Mouse (Mus musculus) layer of hippocampus, postnatal 14 days (tissue): ENCODE results near the gene Pax1. TPM values are rescaled to one million over a fixed set of nuclear protein-coding genes. Genes with fewer than 3 reads are reported as not detected.
A peak's percentile ranks its signal among the peaks of the same experiment; 100 is the strongest.

ENCODE experiments used
- DNase-seq, 2 experiments: peaks; one replicate each; pipeline ENCODE4 v3.0.0; 2021 to 2022; ENCODE audit warnings: low spot score in 2 of 2, mixed read lengths in 1 of 2
- total RNA-seq, 2 experiments: library from RNA; stranded (reverse); gene quantifications; 2 replicates each; pipeline ENCODE4 v1.2.3; 2021

Pax1 gene
- total RNA-seq, 2 experiments from 2014 or later = 0.19 TPM; not detected in 1

DNA sequence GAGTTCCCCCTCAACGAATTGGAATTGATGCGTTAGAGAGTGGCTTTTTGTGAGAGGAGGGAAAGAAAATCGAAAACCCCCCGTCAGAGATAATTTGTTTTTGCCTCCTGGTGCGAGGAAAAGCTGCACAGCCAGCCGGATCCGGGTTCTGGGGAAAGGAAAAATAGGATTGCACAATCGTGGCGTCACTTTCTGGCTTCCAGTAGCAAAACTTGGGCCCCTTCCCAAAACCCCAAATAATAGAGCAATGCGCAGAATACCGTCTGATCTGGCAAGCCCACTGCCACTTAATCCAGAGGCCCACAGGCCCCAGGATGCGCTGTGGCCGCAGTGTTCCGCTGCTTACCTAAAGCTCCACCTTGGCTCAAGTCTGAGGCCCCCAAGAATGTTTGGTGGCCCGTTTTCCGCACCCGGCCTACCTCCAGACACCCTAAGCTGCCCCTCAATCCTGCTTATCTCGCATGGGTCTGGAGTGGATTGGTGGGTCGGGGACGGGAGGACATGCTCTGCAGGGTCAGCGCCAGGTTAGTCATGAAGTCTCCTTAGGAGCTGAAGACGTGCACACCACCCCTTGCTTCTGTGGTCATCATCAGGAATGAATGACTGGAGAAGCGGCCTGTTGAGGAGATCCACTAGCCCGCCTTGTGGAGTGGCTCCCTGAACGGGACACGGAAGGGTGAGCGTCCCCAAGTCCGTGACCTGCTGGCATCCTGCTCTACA, 11.4 kb downstream of the Pax1 start:
- no peak for DNase-seq

DNA sequence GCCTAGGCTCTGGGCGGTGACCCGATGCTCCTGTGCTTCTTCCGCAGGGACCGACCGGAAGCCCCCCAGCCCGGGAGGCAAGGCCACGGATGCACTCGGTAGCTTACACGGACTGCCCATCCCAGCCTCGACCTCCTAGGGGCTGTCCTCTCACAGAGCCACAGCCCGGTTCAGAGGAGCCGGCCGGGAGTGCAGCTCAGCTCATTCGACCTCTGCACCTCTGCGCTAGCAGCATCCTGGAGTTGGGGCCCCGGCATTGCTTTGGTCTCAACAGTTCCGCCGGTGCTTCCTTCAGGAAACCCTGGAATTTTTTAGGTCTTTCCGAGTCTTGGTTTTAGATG, 11.9 kb downstream of the Pax1 start:
- no peak for DNase-seq

DNA sequence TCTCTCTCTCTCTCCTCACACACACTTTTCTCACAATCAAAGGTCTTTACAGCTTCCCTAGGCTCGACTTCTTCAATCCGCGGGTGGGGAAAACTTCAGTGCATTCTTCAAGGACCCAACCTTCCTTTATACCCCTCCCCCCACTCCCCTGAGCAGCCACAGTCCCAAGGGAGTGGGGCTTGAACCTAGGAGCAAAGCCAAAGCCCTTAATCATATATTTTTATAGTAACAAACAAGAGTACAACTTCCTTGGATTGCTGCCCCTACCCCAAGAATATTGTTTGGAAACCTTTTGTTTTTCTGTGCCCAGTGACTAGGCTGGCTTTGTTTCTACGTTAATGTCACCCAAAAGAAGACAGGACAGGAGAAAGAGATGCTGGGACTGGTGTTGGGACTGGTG, 12.5 kb downstream of the Pax1 start:
- no peak for DNase-seq

DNA sequence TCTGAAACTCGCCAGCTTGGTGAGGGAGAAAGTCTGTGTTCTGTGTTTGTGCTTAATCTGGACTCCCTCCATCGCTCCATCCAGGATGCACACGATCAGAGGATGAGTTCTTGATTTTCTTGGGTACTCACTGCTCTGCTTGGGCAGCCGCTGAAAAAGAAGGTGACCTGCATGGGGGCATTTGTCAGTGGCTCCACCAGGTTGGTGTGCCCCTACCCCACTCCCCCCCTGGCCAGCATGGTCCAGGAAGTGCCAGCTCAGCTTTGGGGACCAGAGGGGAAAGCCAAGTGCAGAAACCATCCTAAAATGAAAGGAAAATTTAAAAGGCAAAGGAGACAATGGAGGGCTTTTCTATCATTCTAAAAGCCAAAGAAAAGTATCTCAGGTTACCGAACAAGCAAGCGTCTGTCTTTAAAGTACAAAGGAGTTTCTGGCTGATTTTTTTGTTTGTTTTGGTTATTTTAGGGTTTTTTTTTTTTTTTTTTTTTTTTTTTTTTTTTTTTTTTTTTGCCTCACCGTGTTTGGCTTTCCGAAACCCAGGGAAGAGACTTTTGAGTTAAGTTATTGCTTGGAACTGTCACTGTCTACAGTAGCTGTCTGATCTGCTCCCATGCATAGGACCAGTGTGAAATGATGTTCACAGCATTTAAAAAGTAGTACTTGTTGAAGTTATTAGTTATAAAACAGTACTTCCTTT, 13.4 kb downstream of the Pax1 start:
- no peak for DNase-seq

DNA sequence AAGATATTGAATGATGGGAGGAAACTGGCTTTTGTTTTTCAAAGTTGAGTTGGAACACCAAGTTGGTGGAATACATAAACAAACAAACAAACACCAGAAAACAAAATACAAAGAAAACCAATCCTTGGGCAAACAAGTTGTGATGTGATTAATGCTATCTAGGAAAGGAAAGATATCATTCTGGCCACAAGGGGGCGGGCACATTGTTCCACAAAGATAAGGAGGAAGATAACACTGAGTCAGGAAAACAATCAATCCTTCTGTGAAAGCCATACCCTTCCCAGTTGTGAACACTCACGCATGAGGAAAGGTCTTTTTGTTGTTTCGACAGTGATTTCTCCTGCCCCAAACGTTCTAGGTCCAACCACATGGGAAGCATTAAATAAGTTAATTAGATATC, 17.2 kb downstream of the Pax1 start:
- DNase-seq = peak in 1 of 2 experiments; percentile 69

DNA sequence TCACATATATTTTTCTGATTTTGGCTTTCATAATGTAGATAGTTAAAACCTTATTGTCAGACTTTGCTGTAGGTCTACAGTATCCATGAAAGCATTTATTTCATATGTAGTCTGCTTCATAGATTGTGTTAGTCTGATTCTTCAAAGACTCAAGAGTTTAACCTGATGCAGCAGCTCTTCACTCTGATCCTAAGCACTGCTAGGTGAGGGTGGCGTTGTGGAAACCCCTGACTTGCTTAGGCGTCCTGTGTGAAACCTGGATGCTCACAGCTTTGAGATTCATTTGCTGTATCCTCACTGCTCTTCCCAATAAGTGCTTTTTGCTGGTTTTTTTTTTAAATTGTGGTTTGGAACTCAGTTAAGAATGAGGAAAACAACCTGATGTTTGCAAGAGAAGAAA, 21.6 kb downstream of the Pax1 start:
- no peak for DNase-seq

DNA sequence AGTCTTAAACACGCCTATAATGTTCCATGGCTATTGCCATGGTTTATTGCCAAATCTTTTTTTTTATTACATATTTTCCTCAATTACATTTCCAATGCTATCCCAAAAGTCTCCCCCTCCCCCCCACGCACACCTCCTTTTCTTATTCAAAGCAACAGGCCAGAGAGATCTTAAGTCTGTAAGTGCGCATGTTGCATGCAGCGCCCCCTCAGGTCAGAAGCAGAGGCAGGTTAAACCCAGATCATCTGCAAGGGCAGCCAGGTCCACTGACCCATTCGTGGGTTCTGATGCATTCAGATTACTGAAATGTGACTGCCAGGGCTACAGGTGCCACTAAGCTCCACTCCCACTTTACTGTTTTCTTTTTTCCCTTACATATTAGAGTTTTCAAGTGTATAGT, 25.2 kb downstream of the Pax1 start:
- no peak for DNase-seq

DNA sequence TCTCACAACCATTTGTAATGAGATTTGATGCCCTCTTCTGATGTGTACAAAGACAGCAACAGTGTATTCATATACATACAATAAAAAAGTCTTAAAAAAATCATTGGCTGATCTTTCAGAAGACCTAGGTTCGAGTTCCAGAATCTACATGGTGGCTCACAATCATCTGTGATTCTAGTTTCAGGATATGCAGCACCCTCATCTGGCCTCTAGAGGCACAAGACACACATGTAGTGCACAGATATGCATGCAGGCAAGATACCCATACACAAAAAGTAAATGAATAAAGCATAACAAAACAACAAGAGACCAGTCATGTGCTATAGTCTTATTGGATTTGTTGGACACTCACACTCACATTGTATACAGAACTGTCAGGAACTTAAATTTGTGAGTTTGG, 47.6 kb downstream of the Pax1 start:
- no peak for DNase-seq

DNA sequence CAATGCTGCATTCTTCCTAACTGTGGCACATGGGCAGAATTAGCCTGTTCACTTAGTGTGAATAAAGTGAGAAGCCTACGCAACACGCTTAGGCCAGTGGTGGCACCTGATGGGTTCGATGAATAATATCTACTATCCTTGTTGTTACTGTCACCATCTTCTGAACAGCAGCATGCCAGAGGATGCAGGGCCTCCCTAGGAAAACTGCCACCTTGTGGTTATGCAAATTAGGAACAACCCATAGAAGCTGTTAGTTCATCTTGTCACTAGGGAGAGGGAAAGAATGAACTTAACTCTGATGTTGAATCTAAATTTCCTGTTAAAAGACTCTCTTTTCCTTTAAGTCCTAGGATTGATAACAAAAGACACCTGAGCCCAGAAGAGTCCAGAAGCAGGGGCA, 53.3 kb downstream of the Pax1 start:
- no peak for DNase-seq

DNA sequence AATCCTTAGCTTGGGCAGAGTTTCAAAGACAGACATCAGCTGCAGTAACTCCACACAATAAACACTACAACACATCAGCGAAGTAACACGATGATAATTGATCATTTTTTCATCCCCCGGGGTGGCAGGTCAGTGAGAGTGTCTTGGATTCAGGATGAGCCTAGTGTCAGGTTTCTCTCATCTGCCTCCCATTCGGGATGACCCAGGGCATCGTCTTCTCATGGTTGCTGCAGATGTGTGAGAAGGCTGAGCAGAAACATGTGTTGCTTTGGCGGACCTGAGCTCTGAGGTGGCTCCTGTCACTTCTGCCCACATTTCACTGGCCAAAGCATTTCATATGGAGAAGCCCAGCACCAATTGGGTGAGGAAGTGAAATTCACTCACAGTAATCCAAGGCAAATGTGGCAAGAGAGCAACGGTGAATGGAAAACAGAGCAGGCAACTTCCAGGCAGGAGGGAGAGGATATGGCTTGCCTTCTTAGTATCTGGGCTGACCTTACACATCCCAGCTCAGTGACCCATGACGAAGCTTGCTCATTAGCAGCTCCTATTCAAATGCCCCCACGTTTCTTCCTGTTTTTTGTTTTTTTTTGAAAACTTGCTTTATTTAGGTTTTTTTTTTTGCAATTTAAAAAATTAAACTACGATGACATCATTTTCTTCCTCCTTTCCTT, 63.0 kb downstream of the Pax1 start:
- DNase-seq = no peak

DNA sequence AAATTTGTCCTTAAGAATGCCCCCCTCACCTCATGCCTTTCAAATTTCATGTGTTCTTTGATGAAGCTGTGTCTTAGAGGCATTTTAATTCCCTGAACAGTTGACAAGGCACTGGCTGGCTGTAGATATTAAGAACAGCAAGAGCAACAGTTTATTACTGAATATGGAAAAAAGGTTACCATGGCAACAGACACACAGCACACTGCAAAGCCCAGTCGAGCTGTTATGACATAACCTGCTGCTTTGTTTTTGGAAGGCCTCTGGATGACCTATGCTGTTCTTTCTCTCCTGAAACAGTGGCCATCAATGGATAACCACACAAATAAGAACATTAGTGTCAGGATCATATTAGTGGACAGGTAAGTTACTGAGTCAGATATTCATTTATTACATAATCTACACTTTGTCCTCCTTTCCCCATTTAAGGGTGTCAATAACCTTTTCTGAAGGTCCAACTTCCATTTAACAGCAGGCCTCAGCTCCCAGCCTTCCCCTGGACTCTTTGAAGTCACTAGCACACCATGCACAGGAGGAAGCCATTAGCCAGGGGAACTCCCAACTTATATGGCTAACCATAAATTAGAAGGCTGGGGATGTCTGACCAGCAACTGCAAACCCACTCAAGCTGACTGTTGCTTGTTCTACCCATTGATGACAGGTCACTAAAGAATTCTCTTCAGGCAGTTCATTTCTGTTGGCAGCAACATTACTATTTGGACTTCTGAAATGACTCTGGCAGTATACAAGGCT, 68.1 kb downstream of the Pax1 start:
- no peak for DNase-seq

DNA sequence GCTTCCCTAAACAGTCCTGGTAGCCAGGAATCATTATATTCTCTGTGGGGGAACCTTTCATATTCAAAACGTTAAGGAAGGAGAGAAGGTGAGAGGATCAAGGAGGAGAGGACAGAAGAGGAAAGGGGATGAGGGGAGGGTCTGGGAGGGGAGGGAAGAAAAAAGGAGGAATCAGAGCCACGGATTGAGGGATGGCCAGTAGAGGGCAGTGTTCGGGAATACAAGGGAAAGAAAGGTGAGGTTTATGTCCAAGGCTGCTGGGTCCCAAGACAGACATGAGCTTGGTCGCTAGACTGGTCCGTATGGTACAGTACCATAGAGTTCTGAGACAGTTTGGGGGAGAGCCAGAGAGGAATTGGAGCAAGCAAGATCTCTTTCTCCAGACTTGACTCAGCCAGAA, 71.4 kb downstream of the Pax1 start:
- no peak for DNase-seq

Other genes starting within 250 kb of the Pax1 start
- gene Nkx2-2, start 167.7 kb upstream of the Pax1 start, total RNA-seq = 10 to 100 TPM; 16.0 to 17.0 TPM